Mouse (Mus musculus): Measurements from ENCODE around the gene Cln6. TPM values are rescaled to one million over a fixed set of nuclear protein-coding genes. Genes with fewer than 3 reads are reported as not detected.

Cln6 gene
- polyA plus RNA-seq, 1 experiment from 2014 or later: 14.2 TPM

Other genes starting within 250 kb of the Cln6 start
- 4.5 and 7.6 TPM in 2 replicates for gene Itga11, start 161.0 kb upstream of the Cln6 start, polyA plus RNA-seq (2016; fragmentation: Nextera tagmentation; extraction: Ambion mirVana)
- 30.4 and 31.6 TPM in 2 replicates for gene Fem1b, start 26.9 kb upstream of the Cln6 start, polyA plus RNA-seq (2016; fragmentation: Nextera tagmentation; extraction: Ambion mirVana)
- 3.8 and 4.1 TPM in 2 replicates for gene Calml4, start 19.3 kb downstream of the Cln6 start, polyA plus RNA-seq (2016; fragmentation: Nextera tagmentation; extraction: Ambion mirVana)
- gene Pias1, start 149.1 kb downstream of the Cln6 start, polyA plus RNA-seq (2016; fragmentation: Nextera tagmentation; extraction: Ambion mirVana): 50.2 and 55.0 TPM in 2 replicates

Measured in limb, embryonic 12.5 days (tissue).